Mouse (Mus musculus): ENCODE data around the gene Zfp451. TPM values are rescaled to one million over a fixed set of nuclear protein-coding genes. Genes with fewer than 3 reads are reported as not detected.
"Not testable (repeated sequence)": the region's sequence is repeated elsewhere in the genome, so short reads cannot be mapped to it uniquely, and the experiment has no call there.

Gene Zfp451
- polyA plus RNA-seq, 1 experiment, result 5.7 TPM

- DNase-seq (ENCODE audit: low read depth), result no peak
Measured at GRCm38 (mm10) chr1:33757491-33758041, 56.8 kb downstream of the Zfp451 start, which contains the start of gene Bag2. Gene Bag2 (minus strand): TSS chr1:33757795.

- no peak for DNase-seq (ENCODE audit: low read depth)
Measured at GRCm38 (mm10) chr1:33757033-33757413, 57.4 kb downstream of the Zfp451 start.

GRCm38 (mm10) chr1:33756258-33757032 lies 58.0 kb downstream of the Zfp451 start:
- no peak for DNase-seq (ENCODE audit: low read depth)

- no peak for DNase-seq (ENCODE audit: low read depth)
Measured at GRCm38 (mm10) chr1:33755799-33756198, 58.6 kb downstream of the Zfp451 start.

DNA sequence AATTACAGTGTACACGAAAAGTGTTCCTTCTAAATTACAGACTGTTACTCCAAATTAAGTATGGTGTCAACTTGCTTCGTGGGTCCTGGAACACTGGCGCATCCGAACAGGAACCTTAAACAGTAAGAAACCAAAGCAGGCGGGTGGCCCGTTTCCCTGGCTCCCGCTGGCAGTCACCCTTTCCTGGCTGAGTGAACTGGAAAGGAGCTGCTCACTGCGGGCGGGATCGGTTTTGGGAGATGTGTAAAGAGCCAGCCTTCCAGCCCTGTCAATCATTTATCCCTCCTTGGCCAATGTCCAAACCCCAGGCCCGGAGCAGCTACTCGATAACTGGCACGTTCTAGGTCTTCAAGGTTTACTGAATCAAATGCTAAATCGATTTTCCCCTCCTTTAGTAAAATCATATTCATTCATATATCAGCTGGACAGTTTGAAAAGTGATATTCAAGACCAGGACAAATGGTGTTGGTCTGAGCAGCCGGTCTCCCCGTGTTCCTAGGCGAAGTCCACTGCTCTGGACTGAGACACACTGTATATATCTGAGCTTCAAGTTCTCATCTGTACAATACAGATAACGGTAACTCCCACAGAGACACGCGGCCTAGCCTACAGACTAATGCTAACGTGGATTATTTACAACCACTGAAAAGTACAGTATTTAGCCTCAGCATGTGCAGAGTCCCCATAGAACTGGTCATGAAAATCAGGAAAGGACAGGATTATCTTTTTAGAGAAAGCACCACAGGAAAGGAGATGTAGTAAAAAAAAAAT lies 59.2 kb downstream of the Zfp451 start:
- DNase-seq (ENCODE audit: low read depth), result no peak

DNA sequence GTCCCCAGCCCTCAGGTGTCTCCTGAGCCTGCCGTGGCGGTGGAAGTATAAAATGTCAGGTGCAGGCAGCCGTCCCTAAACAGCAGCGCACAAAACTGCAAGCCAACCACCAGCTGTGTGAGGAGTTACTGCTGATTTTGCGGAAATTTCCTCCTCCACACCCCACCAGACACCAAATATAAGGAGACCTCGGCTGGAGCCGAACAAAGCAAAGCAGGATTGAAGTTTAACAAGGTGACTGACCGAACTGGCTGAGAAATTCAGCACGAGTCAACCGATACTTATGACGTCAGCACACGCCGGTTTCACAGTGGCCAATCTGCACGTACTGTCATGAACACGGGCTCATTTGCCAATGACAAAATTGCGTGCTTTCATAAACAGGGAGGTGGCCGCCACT lies 60.3 kb downstream of the Zfp451 start:
- no peak for DNase-seq (ENCODE audit: low read depth)

GRCm38 (mm10) chr1:33751283-33751682 lies 63.1 kb downstream of the Zfp451 start:
- no peak for DNase-seq (ENCODE audit: low read depth)

GRCm38 (mm10) chr1:33749709-33750108 lies 64.7 kb downstream of the Zfp451 start:
- not testable (repeated sequence) for DNase-seq (ENCODE audit: low read depth)

GRCm38 (mm10) chr1:33749109-33749508 lies 65.3 kb downstream of the Zfp451 start:
- DNase-seq (ENCODE audit: low read depth), result no peak

GRCm38 (mm10) chr1:33745901-33746300 lies 68.5 kb downstream of the Zfp451 start:
- no peak for DNase-seq (ENCODE audit: low read depth)

DNA sequence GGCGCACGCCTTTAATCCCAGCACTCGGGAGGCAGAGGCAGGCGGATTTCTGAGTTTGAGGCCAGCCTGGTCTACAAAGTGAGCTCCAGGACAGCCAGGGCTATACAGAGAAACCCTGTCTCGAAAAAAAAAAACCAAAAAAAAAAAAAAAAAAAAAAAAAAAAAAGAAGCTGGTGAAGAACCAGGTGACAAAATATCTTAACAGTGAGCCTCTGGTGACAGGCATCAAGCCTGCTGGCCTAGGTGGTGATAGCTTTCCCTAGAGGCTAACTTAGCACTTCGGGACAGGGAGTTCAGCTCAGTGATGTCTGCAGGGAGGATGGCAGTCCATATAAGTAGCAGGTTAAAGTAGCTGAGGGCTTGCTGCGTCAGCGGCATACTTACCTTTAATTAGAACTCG lies 69.6 kb downstream of the Zfp451 start:
- DNase-seq (ENCODE audit: low read depth), result not testable (repeated sequence)

- no peak for DNase-seq (ENCODE audit: low read depth)
Measured at GRCm38 (mm10) chr1:33742903-33743302, 71.5 kb downstream of the Zfp451 start.

DNA sequence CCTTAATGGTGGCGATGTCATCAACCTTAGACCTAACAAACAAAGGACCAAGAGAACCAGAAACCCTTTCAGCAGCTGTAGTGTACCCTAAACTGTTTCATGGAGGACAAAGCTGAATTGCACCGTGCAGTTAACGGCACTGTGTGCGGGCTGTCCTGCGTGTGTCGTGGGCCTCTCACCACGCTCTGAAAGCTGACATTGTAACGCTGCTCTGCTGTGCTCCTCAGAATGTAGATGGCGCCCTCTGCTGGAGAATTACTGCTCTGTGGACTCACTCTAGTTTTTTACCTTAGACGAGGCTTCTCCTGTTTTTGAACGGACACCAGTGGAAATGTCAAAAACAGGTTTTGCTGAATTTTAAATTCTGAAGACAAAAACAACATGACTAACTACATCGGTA lies 75.1 kb downstream of the Zfp451 start:
- DNase-seq (ENCODE audit: low read depth), result no peak

DNA sequence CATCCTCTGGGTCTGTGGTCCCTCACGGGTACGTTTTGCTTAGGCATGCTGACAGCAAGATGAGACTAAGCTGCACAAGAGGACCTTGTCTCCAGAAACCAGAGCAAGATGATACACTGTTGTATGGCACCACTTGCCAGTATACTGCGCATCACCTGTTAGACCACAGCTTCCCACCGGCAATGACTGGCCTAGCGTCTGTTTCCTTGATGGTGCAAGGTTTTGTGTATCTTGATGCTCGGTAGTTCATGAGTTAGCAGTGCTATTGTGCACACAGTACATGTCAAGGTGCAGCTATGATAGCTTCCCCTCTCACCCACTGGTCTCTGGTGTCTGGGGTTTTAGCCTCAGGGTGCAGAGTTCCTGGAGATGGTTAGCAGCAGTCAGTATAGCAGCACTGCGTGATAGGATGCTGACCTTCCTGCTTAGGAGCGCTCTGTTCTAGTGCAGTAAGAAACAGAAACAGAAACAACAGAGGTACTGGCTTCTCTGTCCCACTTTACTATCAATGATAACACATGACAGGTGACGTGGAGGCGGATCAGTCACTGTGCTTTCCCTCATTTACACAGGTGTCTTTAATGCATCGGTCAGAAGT lies 75.6 kb downstream of the Zfp451 start:
- no peak for DNase-seq (ENCODE audit: low read depth)

GRCm38 (mm10) chr1:33738281-33738680 lies 76.1 kb downstream of the Zfp451 start:
- DNase-seq (ENCODE audit: low read depth), result no peak

- no peak for DNase-seq (ENCODE audit: low read depth)
Measured at GRCm38 (mm10) chr1:33734001-33734685, 80.3 kb downstream of the Zfp451 start.

DNA sequence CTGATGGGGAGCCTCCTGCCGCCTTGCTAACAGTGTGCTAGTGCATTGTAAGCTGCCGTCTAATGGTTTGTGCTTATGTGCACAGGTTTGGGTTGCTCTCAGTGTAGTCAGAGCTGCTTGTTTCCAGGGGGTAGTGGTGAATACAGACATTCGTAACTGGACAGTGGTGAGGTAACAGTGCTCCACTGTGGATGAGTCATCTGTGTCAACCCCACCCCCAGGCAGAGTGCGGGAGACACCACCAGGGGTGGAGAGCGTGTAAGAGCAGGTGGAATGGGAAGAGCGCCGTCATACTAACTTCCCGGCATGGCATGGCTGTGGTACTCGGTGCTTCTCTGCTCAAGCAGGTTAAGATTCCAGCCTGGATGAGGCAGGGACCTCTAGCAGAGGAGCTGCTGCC lies 81.4 kb downstream of the Zfp451 start:
- DNase-seq (ENCODE audit: low read depth), result no peak

DNA sequence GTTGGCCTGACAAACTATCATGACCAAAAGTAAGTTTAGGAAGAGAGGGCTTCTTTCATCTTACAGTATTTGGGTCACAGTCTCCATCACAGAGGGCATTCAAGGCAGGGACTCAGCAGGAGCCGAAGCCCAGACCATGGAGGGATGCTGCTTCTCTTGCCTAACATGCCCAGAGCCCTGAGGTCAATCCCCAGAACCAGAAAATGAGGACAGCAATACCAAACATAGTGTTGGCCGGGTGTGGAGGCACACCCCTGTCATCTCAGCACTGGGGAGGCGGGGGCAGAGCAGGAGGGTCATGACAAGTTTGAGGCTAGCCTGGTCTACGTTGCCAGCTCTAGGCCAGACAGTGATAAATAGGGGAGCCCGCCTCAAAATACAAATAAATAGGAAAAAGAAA lies 89.3 kb downstream of the Zfp451 start:
- no peak for DNase-seq (ENCODE audit: low read depth)

- DNase-seq (ENCODE audit: low read depth), result no peak
Measured at GRCm38 (mm10) chr1:33724516-33724915, 89.9 kb downstream of the Zfp451 start.

GRCm38 (mm10) chr1:33721020-33721419 lies 93.4 kb downstream of the Zfp451 start:
- no peak for DNase-seq (ENCODE audit: low read depth)

DNA sequence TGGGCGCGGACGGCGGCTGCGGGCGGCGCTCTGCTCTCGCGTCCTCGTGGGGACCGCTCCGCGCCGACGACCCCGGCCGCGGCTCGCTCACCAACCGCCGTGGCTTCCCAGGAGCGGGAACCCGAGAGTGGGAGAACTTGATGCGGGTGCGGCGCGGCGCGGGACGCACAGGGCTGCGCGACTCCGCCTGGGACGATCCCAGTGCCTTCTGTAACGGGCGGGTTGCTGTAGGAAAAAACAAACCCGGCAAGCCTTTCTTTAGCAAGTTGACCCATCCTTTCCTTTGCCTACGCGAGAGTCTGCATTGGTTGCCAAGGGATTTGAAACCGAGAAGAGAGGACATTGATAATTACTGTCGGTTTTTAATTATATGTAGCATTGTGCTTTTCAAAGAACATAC lies 94.2 kb downstream of the Zfp451 start:
- no peak for DNase-seq (ENCODE audit: low read depth)

DNA sequence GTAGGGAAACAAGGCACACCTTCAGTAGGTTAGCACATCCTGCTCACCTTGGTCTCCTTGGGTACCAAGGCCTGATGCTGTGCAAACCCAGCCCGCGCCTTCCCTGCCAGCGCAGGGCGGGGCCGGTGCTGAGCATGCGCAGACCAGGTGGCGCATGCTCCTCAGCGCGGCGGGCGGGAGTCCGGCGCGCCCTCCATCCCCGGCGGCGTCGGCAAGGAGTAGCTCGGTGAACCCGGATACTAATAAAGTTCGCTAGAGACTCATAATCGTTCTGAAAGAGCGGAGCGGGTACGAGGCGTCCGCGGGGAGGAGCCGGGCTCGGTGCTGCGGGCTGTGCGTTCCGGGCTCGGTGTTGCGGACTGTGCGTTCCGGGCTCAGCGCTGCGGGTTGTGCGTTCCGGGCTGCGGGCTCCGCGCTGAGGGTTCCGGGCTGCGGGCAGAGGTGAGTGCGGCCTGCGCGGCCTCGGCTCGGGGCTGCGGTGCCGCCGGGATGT lies 94.6 kb downstream of the Zfp451 start, which contains the start of gene Rab23:
Rab23 (plus strand) TSS at position 155 of the 493 bp plus-strand sequence.
- no peak for DNase-seq (ENCODE audit: low read depth)
